11 mouse cellular contexts compared by ENCODE assay signal in the genomic region with DNA sequence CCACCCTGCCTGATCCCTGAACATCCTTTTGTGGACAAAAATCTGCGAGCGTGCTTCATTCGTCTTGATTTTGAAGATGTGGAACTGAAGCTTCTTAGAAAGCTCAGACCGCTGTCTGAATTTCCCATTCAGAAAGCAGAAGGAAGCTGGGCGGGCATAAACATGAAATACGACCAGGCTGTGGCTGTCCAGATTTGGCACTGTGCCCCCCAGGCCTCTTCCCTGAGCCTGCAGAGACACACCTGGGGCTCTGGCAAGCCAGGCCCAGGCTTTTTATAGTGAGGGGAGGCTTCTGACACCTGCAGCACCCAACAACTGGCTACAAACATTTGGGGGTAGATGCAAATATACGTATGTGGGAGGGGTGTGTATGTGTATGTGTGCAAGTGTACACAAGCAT. TPM values are rescaled to one million over a fixed set of nuclear protein-coding genes. Genes with fewer than 3 reads are reported as not detected.
DNase-seq lines count a peak whose midpoint lies in the region; ATAC-seq and TF ChIP-seq lines count a peak whose summit lies in the region.
"Had no signal": no experiment of that assay in that cellular context is flagged by ENCODE, and none has a peak within 500 bp of the region (broad histone marks: within the 10 kb centered on the region; RNA-seq: fewer than 3 reads in every experiment).

No protein-coding gene starts in this region.

- H3K9ac ChIP-seq in kidney, embryonic 15.5 days = no peak overlapping the region
- no peak overlapping the region for H3K9ac ChIP-seq in hindbrain, embryonic 11.5 days (ENCODE audit: low read depth, low read length)
- H3K9ac ChIP-seq in midbrain, embryonic 16.5 days (ENCODE audit: low read depth, low read length) = peak overlapping the region; percentile 31; the same call in 1 of the 2 replicates
- H3K9ac ChIP-seq: liver, embryonic 13.5 days had no signal

- no peak for ATAC-seq in kidney, embryonic 15.5 days (replicated peaks; ENCODE audit: low FRiP score)
- ATAC-seq in hindbrain, embryonic 11.5 days (ENCODE audit: low FRiP score) = no peak
- no peak for ATAC-seq in midbrain, embryonic 16.5 days
- ATAC-seq in erythroblast, adult 5-6 weeks (replicated peaks; ENCODE audit: low FRiP score, poor library complexity, severe bottlenecking) = no peak

- H3K4me2 ChIP-seq in kidney, embryonic 15.5 days = no peak overlapping the region
- no peak overlapping the region for H3K4me2 ChIP-seq in hindbrain, embryonic 11.5 days (replicated peaks; ENCODE audit: low read depth, low read length)
- no peak overlapping the region for H3K4me2 ChIP-seq in midbrain, embryonic 16.5 days (ENCODE audit: low read length)

- H3K36me3 ChIP-seq in kidney, embryonic 15.5 days = no peaks in the 10 kb centered on the region
- no peaks in the 10 kb centered on the region for H3K36me3 ChIP-seq in hindbrain, embryonic 11.5 days (ENCODE audit: control insufficient read depth, insufficient read depth, low read length)
- H3K36me3 ChIP-seq in midbrain, embryonic 16.5 days (ENCODE audit: control insufficient read depth, insufficient read depth, low read length) = no peaks in the 10 kb centered on the region
- H3K36me3 ChIP-seq: liver, embryonic 13.5 days had no signal

- H3K9me3 ChIP-seq in kidney, embryonic 15.5 days (replicated peaks) = no peaks in the 10 kb centered on the region
- H3K9me3 ChIP-seq in hindbrain, embryonic 11.5 days (ENCODE audit: control insufficient read depth, low read length) = no peaks in the 10 kb centered on the region
- no peaks in the 10 kb centered on the region for H3K9me3 ChIP-seq in midbrain, embryonic 16.5 days (replicated peaks; ENCODE audit: control insufficient read depth, low read length, poor library complexity, severe bottlenecking)
- H3K9me3 ChIP-seq: liver, embryonic 13.5 days had no signal

- intact Hi-C loops in left cerebral cortex, adult 2 months (cut with DNase I) = no loop called here

- DNase-seq in kidney, adult 9 months = peak; percentile 43
- DNase-seq in brain, embryonic 14.5 days (ENCODE audit: low read depth) = peak; percentile 35
- DNase-seq in hindbrain, embryonic 11.5 days (ENCODE audit: low spot score) = no peak
- DNase-seq in layer of hippocampus, adult 9-11 months = no peak
- DNase-seq in left cerebral cortex, adult 2 months (ENCODE audit: extremely low spot score in 1 of 2, low spot score in 2 of 2) = no peak
- DNase-seq: cerebellum, adult 9-11 months; liver, embryonic 13.5 days; thymus, postnatal 25 days had no signal

- H3K27ac ChIP-seq in kidney, embryonic 15.5 days = no peak overlapping the region
- peak overlapping the region; percentile 61; the same call in 1 of the 2 replicates for H3K27ac ChIP-seq in hindbrain, embryonic 11.5 days (ENCODE audit: low read depth, low read length)
- peak overlapping the region; percentile 82 for H3K27ac ChIP-seq in midbrain, embryonic 16.5 days (ENCODE audit: low read length)
- H3K27ac ChIP-seq in left cerebral cortex, adult 2 months = no peak overlapping the region
- H3K27ac ChIP-seq: liver, embryonic 13.5 days had no signal

- no peak for TF ChIP-seq CTCF in brain, embryonic 14.5 days (IDR thresholded peaks at IDR 0.05; ENCODE audit: borderline replicate concordance, extremely low read depth, insufficient read depth, insufficient read length)
- TF ChIP-seq CTCF in left cerebral cortex, adult 2 months (IDR thresholded peaks at IDR 0.05) = no peak

- H3K4me1 ChIP-seq in kidney, embryonic 15.5 days = peaks cover 38% of the 10 kb centered on the region
- peaks cover 7% of the 10 kb centered on the region; the same call in 1 of the 2 replicates for H3K4me1 ChIP-seq in hindbrain, embryonic 11.5 days (replicated peaks; ENCODE audit: control insufficient read depth, insufficient read depth, low read length)
- peaks cover 19% of the 10 kb centered on the region for H3K4me1 ChIP-seq in midbrain, embryonic 16.5 days (ENCODE audit: control insufficient read depth, insufficient read depth, low read length)

- WGBS in kidney, embryonic 15.5 days = 33% methylated on average over 7 of the region's 7 CpGs
- 69% methylated on average over 7 of the region's 7 CpGs for WGBS in hindbrain, embryonic 11.5 days
- 57% methylated on average over 7 of the region's 7 CpGs for WGBS in midbrain, embryonic 16.5 days

- no peak for TF ChIP-seq POLR2A in brain, embryonic 14.5 days (IDR thresholded peaks at IDR 0.05; ENCODE audit: borderline replicate concordance, extremely low read depth, insufficient read depth, insufficient read length, poor library complexity, severe bottlenecking)

- H3K27me3 ChIP-seq in kidney, embryonic 15.5 days = peaks cover 55% of the 10 kb centered on the region
- peaks cover 3% of the 10 kb centered on the region; the same call in 1 of the 2 replicates for H3K27me3 ChIP-seq in hindbrain, embryonic 11.5 days (ENCODE audit: control insufficient read depth, insufficient read depth, low read length)
- H3K27me3 ChIP-seq in midbrain, embryonic 16.5 days (ENCODE audit: control insufficient read depth, insufficient read depth, low read depth, low read length) = no peaks in the 10 kb centered on the region

- no peak overlapping the region for H3K4me3 ChIP-seq in kidney, embryonic 15.5 days (replicated peaks)
- no peak overlapping the region for H3K4me3 ChIP-seq in hindbrain, embryonic 11.5 days (ENCODE audit: low read depth, low read length)
- H3K4me3 ChIP-seq in midbrain, embryonic 16.5 days (ENCODE audit: low read depth, low read length) = no peak overlapping the region
- H3K4me3 ChIP-seq in left cerebral cortex, adult 2 months = no peak overlapping the region
- H3K4me3 ChIP-seq: liver, embryonic 13.5 days had no signal

RNA-seq across cellular contexts. Expression of gene Tnrc6c, which starts 35.3 kb away (rescaled TPM):
- 10.0 and 10.5 TPM in 2 replicates for polyA plus RNA-seq in kidney, embryonic 15.5 days (2015; fragmentation: Nextera tagmentation; extraction: Ambion mirVana)
- polyA plus RNA-seq in brain, embryonic 14.5 days (2012; rRNA removed) = 54.3 and 82.0 TPM in 2 replicates
- polyA plus RNA-seq in hindbrain, embryonic 11.5 days (2014; fragmentation: Nextera tagmentation; extraction: Ambion mirVana) = 17.0 and 20.6 TPM in 2 replicates
- polyA plus RNA-seq in midbrain, embryonic 16.5 days (2015; fragmentation: Nextera tagmentation; extraction: Ambion mirVana) = 28.1 and 31.6 TPM in 2 replicates
- 5.6 and 6.9 TPM in 2 replicates for total RNA-seq in erythroblast, adult 5-6 weeks (2015; ENCODE audit: low replicate concordance)
- total RNA-seq in erythroblast, adult 5-6 weeks (2017; ENCODE audit: low replicate concordance) = 6.3 and 9.5 TPM in 2 replicates
- 10 to 100 TPM; 58.5 to 62.9 TPM for total RNA-seq in left cerebral cortex, adult 2 months (2021)

Comparison
In these comparisons a context has a peak if more than half of its experiments do, and no peak if none do; other contexts are left out.
1. DNase-seq: peak in kidney, adult 9 months (single experiment) and brain, embryonic 14.5 days (single experiment); none in hindbrain, embryonic 11.5 days (single experiment), layer of hippocampus, adult 9-11 months (single experiment) and left cerebral cortex, adult 2 months (0 of 2).
2. H3K27ac ChIP-seq: peak in hindbrain, embryonic 11.5 days (single experiment) and midbrain, embryonic 16.5 days (single experiment); none in kidney, embryonic 15.5 days (single experiment) and left cerebral cortex, adult 2 months (single experiment).